Mouse (Mus musculus): Measurements from ENCODE around the gene Pik3r5.
A peak's percentile ranks its signal among the peaks of the same experiment; 100 is the strongest.

The Pik3r5 gene

GRCm38 (mm10) chr11:68448356-68448755 is 16.4 kb downstream of the Pik3r5 start:
- no peak for DNase-seq (ENCODE audit: low spot score in 2 of 2)

GRCm38 (mm10) chr11:68451282-68451735 is 19.4 kb downstream of the Pik3r5 start:
- no peak for DNase-seq (ENCODE audit: low spot score in 2 of 2)

- DNase-seq (ENCODE audit: low spot score in 2 of 2) = no peak
Measured at GRCm38 (mm10) chr11:68451747-68452405, 20.0 kb downstream of the Pik3r5 start.

GRCm38 (mm10) chr11:68452740-68453139 is 20.8 kb downstream of the Pik3r5 start:
- no peak for DNase-seq (ENCODE audit: low spot score in 2 of 2)

GRCm38 (mm10) chr11:68453301-68453700 is 21.4 kb downstream of the Pik3r5 start:
- DNase-seq (ENCODE audit: low spot score in 2 of 2) = no peak

GRCm38 (mm10) chr11:68458086-68458485 is 26.2 kb downstream of the Pik3r5 start:
- no peak for DNase-seq (ENCODE audit: low spot score in 2 of 2)

- no peak for DNase-seq (ENCODE audit: low spot score in 2 of 2)
Measured at GRCm38 (mm10) chr11:68459021-68459420, 27.1 kb downstream of the Pik3r5 start.

GRCm38 (mm10) chr11:68459486-68459885 is 27.6 kb downstream of the Pik3r5 start:
- DNase-seq (ENCODE audit: low spot score in 2 of 2) = no peak

- DNase-seq (ENCODE audit: low spot score in 2 of 2) = no peak
Measured at GRCm38 (mm10) chr11:68462716-68463115, 30.8 kb downstream of the Pik3r5 start.

GRCm38 (mm10) chr11:68464260-68464659 is 32.3 kb downstream of the Pik3r5 start:
- no peak for DNase-seq (ENCODE audit: low spot score in 2 of 2)

- DNase-seq (ENCODE audit: low spot score in 2 of 2) = no peak
Measured at GRCm38 (mm10) chr11:68465090-68465489, 33.2 kb downstream of the Pik3r5 start.

GRCm38 (mm10) chr11:68467441-68467840 is 35.5 kb downstream of the Pik3r5 start:
- no peak for DNase-seq (ENCODE audit: low spot score in 2 of 2)

GRCm38 (mm10) chr11:68467962-68468612 is 36.2 kb downstream of the Pik3r5 start:
- DNase-seq (ENCODE audit: low spot score in 2 of 2) = no peak

GRCm38 (mm10) chr11:68468886-68469285 is 37.0 kb downstream of the Pik3r5 start:
- DNase-seq (ENCODE audit: low spot score in 2 of 2) = no peak

GRCm38 (mm10) chr11:68472162-68472849 is 40.4 kb downstream of the Pik3r5 start:
- DNase-seq (ENCODE audit: low spot score in 2 of 2) = no peak

GRCm38 (mm10) chr11:68474600-68474999 is 42.7 kb downstream of the Pik3r5 start:
- DNase-seq (ENCODE audit: low spot score in 2 of 2) = no peak

GRCm38 (mm10) chr11:68475676-68476075 is 43.8 kb downstream of the Pik3r5 start:
- no peak for DNase-seq (ENCODE audit: low spot score in 2 of 2)

GRCm38 (mm10) chr11:68477661-68478060 is 45.7 kb downstream of the Pik3r5 start:
- DNase-seq (ENCODE audit: low spot score in 2 of 2) = no peak

GRCm38 (mm10) chr11:68478574-68478981 is 46.7 kb downstream of the Pik3r5 start:
- peak in 1 of 2 experiments; percentile 17 for DNase-seq (ENCODE audit: low spot score in 2 of 2)

- no peak for DNase-seq (ENCODE audit: low spot score in 2 of 2)
Measured at GRCm38 (mm10) chr11:68480660-68481059, 48.7 kb downstream of the Pik3r5 start.

GRCm38 (mm10) chr11:68482001-68482400 is 50.1 kb downstream of the Pik3r5 start:
- DNase-seq (ENCODE audit: low spot score in 2 of 2) = no peak

GRCm38 (mm10) chr11:68483213-68483612 is 51.3 kb downstream of the Pik3r5 start:
- no peak for DNase-seq (ENCODE audit: low spot score in 2 of 2)

GRCm38 (mm10) chr11:68484431-68484830 is 52.5 kb downstream of the Pik3r5 start:
- no peak for DNase-seq (ENCODE audit: low spot score in 2 of 2)
